Mouse (Mus musculus) CH12.LX (cell line): Measurements from ENCODE around the gene Trpm3.

Experiments
- CHD1 ChIP-seq: IDR thresholded peaks from 2 replicates; pipeline ENCODE4 v1.6.1; 2012; ENCODE audit warnings: low read depth, low read length, improper control_type of control experiment, inconsistent platforms
- CHD2 ChIP-seq: IDR thresholded peaks from 2 replicates; pipeline ENCODE4 v1.6.1; 2011; ENCODE audit warnings: low read length, improper control_type of control experiment
- CTCF ChIP-seq, 2 experiments: IDR thresholded peaks in 1 of 2; conservative IDR thresholded peaks in 1 of 2; 2 replicates each; pipeline ENCODE4 v1.5.1; 2011 to 2012; ENCODE audit warnings: low read depth in 2 of 2, low read length in 2 of 2, improper control_type of control experiment in 1 of 2, inconsistent platforms in 1 of 2, mild to moderate bottlenecking in 1 of 2, moderate library complexity in 1 of 2
- EP300 ChIP-seq: IDR thresholded peaks from 2 replicates; pipeline ENCODE4 v1.6.1; 2011; ENCODE audit warnings: low read length, improper control_type of control experiment
- JUN ChIP-seq: IDR thresholded peaks from 2 replicates; pipeline ENCODE4 v1.6.1; 2011; ENCODE audit warnings: low read depth, mild to moderate bottlenecking, low read length, improper control_type of control experiment, moderate library complexity; ENCODE audit not compliant: insufficient read depth
- JUND ChIP-seq: conservative IDR thresholded peaks from 2 replicates; pipeline ENCODE4 v1.6.1; 2011; ENCODE audit warnings: low read depth, low read length, improper control_type of control experiment
- MAX ChIP-seq: IDR thresholded peaks from 2 replicates; pipeline ENCODE4 v1.6.1; 2011; ENCODE audit warnings: low read length, improper control_type of control experiment
- POLR2A ChIP-seq: IDR thresholded peaks from 2 replicates; pipeline ENCODE4 v1.6.1; 2011; ENCODE audit warnings: low read depth, mild to moderate bottlenecking, improper control_type of control experiment, low read length
- RAD21 ChIP-seq: IDR thresholded peaks from 2 replicates; pipeline ENCODE4 v1.6.1; 2011; ENCODE audit warnings: low read depth, mild to moderate bottlenecking, low read length, improper control_type of control experiment, moderate library complexity
- SIN3A ChIP-seq: IDR thresholded peaks from 2 replicates; pipeline ENCODE4 v1.6.1; 2012; ENCODE audit warnings: low read length, improper control_type of control experiment, inconsistent platforms
- SMC3 ChIP-seq: IDR thresholded peaks from 2 replicates; pipeline ENCODE4 v1.6.1; 2011; ENCODE audit warnings: low read depth, low read length, improper control_type of control experiment
- TBP ChIP-seq: conservative IDR thresholded peaks from 2 replicates; pipeline ENCODE4 v1.6.1; 2011; ENCODE audit warnings: low read depth, low read length, improper control_type of control experiment
- ZC3H11A ChIP-seq: IDR thresholded peaks from 2 replicates; pipeline ENCODE4 v1.6.1; 2012; ENCODE audit warnings: low read depth, mild to moderate bottlenecking, inconsistent platforms, low read length, improper control_type of control experiment

DNA sequence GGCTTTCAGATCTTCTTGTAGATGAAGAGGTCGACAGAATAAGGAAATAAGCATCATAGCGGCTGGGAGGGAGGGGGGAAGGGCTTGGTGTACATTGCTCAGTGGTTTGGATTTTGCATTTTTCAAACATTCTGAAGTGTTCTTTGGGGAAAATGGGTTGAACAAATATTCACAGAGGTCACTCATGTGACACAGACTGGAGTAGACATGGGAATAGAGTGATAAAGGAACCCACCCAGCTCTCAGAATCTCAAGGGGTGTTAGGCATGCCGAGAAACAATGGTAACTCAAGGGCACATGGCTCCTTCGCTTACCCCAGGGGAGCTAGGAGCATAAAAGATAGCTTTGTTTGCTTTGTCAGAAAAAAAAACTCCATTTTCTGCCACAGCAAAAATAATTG, 330.8 kb downstream of the Trpm3 start:
- TF ChIP-seq POLR2A = no peak
- no peak for TF ChIP-seq CTCF (conservative IDR thresholded peaks at IDR 0.05 in 1 of 2, IDR thresholded peaks at IDR 0.05 in 1 of 2; ENCODE audit: low read depth in 2 of 2, low read length in 2 of 2)
- TF ChIP-seq SMC3 = no peak
- TF ChIP-seq EP300 = no peak
- no peak for TF ChIP-seq CHD1
- TF ChIP-seq SIN3A = no peak
- no peak for TF ChIP-seq ZC3H11A
- no peak for TF ChIP-seq MAX
- no peak for TF ChIP-seq JUND
- TF ChIP-seq CHD2 = no peak
- no peak for TF ChIP-seq TBP
- no peak for TF ChIP-seq JUN
- no peak for TF ChIP-seq RAD21
